Mouse (Mus musculus) layer of hippocampus, adult 2 months (tissue): ENCODE results near the gene Ulbp1. TPM values are rescaled to one million over a fixed set of nuclear protein-coding genes. Genes with fewer than 3 reads are reported as not detected.
A peak's percentile ranks its signal among the peaks of the same experiment; 100 is the strongest.
"Not testable (repeated sequence)": the region's sequence is repeated elsewhere in the genome, so short reads cannot be mapped to it uniquely, and the experiment has no call there.

Source experiments
- DNase-seq, 2 experiments: peaks; one replicate each; pipeline ENCODE4 v3.0.0; 2022; ENCODE audit warnings: low spot score in 2 of 2
- H3K27ac ChIP-seq: fragments of 200-600 bp; 2 replicates; pipeline ENCODE4 v1.8.1; 2022
- H3K4me3 ChIP-seq: fragments of 200-600 bp; 2 replicates; pipeline ENCODE4 v1.8.1; 2022; ENCODE audit warnings: mild to moderate bottlenecking
- CTCF ChIP-seq: fragments of 200-600 bp; conservative IDR thresholded peaks from 2 replicates; pipeline ENCODE4 v1.8.1; 2022; ENCODE audit warnings: antibody characterized with exemption, mild to moderate bottlenecking, moderate library complexity
- long read RNA-seq, 2 experiments: library from polyadenylated mRNA; stranded (forward); transcript quantifications; one replicate each; pipeline ENCODE4 v2.0.0; 2021; ENCODE audit warnings: borderline mapping rate in 2 of 2
- total RNA-seq, 2 experiments: library from RNA; stranded (reverse); gene quantifications; 2 replicates each; pipeline ENCODE4 v1.2.3; 2021

The Ulbp1 gene
- total RNA-seq = under 1 TPM; 0.08 to 0.42 TPM
- long read RNA-seq, experiment 1 = 0 reads
- long read RNA-seq, experiment 2 = 0 reads

DNA sequence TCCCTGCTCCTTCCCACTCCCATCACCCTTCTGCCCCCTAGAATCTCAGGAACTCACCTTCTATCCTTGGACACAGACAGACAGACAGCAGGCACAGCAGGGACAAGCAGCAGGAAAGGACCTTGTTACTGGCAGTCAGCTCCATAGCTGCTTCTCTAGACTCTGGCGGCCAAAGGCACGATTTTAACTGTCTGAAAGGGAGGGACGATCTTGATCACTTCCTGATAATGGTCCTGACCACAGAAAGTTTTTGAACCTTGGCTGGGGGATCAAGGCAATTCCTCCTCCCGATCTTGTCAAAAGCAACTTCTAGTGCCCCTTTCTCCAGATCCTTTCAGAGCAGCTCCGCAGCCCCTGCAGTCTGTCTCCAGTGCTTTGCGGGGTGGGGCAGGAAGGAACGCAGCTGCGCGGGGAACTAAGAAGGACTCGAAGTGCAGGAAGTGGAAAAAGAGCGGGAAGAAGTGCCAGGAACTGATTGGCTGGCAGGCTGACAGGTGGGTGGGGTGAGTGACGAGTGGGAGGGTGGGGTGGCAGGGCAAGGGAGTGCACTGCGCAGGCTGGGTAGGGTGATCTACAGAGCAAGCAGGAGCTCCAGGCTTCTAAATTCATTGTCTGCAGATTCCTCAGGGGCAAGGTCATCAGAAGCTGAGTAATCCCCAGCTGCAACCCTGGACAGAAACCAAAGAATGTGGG is at the start of gene Ulbp1:
Gene Ulbp1 (minus strand): TSS at position 442 of the 693 bp plus-strand sequence.
- DNase-seq = no peak
- peak within 1 kb of the TSS; percentile 17; the same call in 1 of the 2 replicates for H3K4me3 ChIP-seq
- no peak for TF ChIP-seq CTCF
- no peak within 1 kb of the TSS for H3K27ac ChIP-seq

GRCm38 (mm10) chr10:7498180-7498579 is 24.7 kb upstream of the Ulbp1 start:
- DNase-seq, H3K4me3 ChIP-seq: not testable (repeated sequence)

GRCm38 (mm10) chr10:7492384-7492783 is 18.9 kb upstream of the Ulbp1 start:
- H3K4me3 ChIP-seq, DNase-seq, H3K27ac ChIP-seq: not testable (repeated sequence)

More at GRCm38 (mm10) chr10:7498180-7498579, 24.7 kb upstream of the Ulbp1 start:
- not testable (repeated sequence) for H3K27ac ChIP-seq

DNA sequence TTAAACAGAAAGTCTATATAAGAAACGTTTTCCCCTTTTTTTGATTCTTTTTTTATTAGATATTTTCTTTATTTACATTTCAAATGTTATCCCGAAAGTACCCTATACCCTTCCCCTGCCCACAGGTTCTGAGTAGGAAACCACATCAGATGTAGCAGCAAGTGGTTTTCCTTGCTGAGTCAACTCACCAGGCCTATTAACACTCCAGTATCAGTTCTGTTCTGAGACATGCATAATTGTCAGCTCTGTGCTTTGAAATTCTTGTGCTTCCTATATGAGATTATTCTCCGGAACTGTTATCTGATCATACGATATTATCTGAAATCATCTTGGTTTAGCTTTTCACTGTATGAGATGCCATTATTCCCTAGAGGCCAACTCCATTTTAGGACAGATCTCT is 10.2 kb upstream of the Ulbp1 start:
- DNase-seq = no peak
- no peak for TF ChIP-seq CTCF
- Histone ChIP-seq H3K27ac (no peak overlapping the region), H3K4me3 (no peak overlapping the region)

DNA sequence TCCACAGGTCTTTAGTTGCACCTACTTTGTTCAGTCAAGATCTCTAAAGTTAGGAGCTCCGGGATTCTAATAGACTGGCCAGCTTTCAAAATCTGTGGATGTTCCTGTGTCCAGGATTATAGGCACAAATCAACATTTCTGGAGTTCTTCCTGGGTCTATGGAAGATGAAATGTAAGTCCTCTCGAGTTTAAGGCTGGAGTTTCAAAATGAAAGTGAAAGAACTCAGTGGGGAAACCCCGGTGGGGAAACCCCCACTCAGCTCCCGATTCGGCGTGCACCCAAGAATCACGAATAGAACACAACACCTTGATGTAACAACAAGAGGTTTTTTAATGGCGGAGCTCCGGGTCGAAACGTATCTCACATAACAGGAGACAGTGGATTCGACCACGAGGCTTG is 787 bp upstream of the Ulbp1 start:
- not testable (repeated sequence) for H3K4me3 ChIP-seq, H3K27ac ChIP-seq, DNase-seq

GRCm38 (mm10) chr10:7471664-7472063 is 1.8 kb downstream of the Ulbp1 start:
- Histone ChIP-seq H3K4me3 (no peak overlapping the region), H3K27ac (no peak overlapping the region)
- no peak for TF ChIP-seq CTCF
- DNase-seq = no peak

DNA sequence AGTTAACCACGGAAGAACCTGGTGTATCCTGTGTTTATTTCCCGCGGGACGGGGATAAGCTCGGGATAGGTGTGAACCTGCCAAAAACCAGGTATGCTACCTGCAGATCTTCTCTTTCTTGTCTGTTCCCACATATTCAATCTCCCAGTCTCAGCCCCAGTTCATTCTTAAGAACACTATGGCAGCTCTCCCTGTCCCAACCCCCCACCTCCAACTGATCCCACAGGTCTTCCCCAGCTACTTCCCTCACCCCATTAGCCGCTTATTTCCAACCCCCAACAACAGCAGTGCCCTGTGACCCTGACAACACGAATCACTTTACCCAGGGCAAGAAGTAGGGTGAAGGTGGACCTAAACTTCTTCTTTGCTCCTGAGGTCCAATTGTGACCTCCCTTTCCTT is 3.0 kb downstream of the Ulbp1 start:
- H3K27ac ChIP-seq = no peak overlapping the region
- H3K4me3 ChIP-seq = peak overlapping the region; percentile 24; the same call in 1 of the 2 replicates
- no peak for TF ChIP-seq CTCF
- DNase-seq = no peak

- H3K4me3 ChIP-seq = peak overlapping the region; percentile 24; the same call in 1 of the 2 replicates
- peak; percentile 84 for TF ChIP-seq CTCF
- DNase-seq = peak; percentile 54 to 70
- H3K27ac ChIP-seq = not testable (repeated sequence)
Observed at GRCm38 (mm10) chr10:7469716-7470414, 3.6 kb downstream of the Ulbp1 start.

- Histone ChIP-seq H3K4me3 (no peak overlapping the region), H3K27ac (no peak overlapping the region)
- DNase-seq = no peak
- peak; percentile 38 for TF ChIP-seq CTCF
Observed at GRCm38 (mm10) chr10:7462006-7462405, 11.4 kb downstream of the Ulbp1 start.

DNA sequence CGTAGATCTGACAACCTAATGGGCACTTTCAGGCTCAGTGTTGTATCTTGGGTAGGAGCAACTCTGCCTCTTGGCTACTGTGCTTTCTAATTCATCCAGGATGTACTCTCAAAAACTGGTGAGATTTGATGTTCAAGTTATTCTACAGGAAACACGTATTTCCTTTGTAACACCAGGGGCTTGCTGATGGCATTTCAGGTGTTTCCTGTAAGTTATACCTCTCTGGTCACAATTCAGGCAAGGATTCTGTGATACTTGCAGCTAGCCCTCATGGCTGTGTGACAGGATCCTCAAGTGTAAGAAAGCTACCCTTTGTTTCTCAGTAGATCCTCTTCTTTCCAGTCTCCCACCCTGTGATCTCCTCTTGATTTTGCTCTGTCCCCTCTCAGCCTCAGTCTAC is 34.5 kb downstream of the Ulbp1 start:
- no peak for TF ChIP-seq CTCF
- DNase-seq = no peak
- Histone ChIP-seq H3K4me3 (no peak overlapping the region), H3K27ac (no peak overlapping the region)

DNA sequence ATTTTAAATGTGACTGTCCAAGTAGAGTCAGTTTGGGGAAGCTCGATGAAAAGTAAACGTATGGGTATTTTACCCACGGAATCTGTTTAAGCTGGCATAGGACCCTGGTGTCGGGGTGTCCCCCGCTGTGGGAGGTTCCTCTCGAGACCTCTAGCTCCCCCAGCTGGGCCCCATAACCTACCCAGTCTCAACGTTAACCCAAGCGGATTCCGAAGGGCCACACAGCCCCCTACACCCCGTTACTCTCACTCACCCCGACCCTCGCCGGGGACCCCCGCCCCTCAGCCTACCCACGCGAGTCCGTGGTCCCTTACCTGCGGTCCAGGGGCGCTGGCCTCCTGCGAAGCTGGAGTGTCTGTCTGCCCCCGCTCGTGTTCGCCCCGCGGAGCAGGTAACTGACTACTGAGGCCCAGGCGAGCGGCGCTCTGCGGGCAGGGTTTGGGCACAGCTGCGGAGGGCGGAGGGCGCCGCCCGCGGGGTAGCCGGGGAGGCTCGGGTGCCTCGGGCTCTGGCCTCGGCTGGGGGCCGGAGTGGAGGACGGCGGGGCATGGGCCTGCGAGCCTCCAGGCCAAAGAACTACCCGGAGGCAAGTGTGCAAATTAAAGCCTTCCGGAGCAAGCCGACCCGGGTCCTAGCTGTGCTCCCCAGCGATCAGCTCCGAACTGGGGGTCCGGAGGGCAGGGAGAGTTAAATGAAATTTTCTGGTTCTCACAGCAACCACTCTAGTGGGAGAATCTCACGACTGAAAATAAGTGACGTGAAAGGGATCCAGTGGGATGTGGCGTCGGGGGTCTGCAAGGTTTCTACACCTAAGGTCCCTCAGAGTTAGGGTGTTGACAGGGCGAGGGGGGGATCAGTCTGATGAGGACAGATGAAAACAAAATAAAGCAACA is 80.0 kb downstream of the Ulbp1 start:
- TF ChIP-seq CTCF = no peak
- Histone ChIP-seq H3K27ac (no peak overlapping the region), H3K4me3 (peak overlapping the region; percentile 17; the same call in 1 of the 2 replicates)
- DNase-seq = no peak

DNA sequence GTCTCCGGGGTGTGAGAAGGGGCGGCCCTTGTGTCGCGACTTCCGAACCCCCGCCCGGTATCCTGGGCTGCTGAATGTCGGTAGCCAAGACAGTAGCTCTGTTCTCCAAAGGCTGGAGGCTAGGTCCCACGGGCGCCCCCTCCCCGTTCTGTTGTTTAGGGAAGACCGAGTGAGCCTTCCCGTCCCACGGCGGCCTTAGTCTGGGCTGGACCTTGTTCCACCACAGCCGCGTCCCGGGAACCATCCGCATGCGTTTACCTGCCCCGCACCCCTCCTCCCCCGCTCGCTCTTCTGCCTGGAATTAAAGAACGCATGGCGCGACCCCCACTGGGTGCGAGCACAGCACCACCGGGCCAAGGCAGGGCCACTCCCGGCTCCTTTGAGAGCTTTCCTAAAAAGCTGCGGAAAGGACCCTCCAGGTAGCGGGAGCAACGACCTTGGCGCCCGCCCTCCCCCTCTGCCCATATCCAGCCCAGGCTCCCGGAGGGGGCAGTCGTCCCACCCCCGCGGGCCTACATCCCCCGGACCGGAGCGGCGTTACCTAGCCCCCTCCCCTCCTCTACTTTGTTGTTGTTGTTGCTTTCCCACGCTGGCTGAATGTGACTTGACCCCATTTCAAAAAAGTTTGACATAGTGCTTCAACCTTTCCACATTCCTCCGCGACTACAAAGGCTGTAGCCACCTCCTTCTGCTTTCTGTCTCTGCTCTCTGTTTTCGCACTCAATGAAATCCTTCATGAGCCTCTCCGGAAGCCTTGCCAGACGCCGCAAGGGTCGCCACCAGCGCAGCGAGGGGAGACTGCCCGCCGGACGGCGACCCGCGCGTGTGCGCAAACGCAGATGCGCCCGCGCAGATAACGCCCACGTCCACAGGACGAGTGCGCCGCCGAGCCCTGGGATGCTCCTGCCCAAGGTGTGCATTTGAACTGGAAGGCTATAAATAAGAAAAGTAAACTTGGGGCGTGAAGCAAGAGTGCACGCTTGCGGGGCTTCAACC is 81.2 kb downstream of the Ulbp1 start:
- no peak for TF ChIP-seq CTCF
- no peak for DNase-seq
- peak overlapping the region; percentile 59 for H3K4me3 ChIP-seq

More for the DNA sequence above, 81.2 kb downstream of the Ulbp1 start:
- no peak overlapping the region for H3K27ac ChIP-seq
